Mouse (Mus musculus) erythroblast, embryonic 14.5 days (primary cell): Measurements from ENCODE around the gene Arl15.

Experiments
- GATA1 ChIP-seq: IDR thresholded peaks from 2 replicates; pipeline ENCODE4 v1.6.1; 2012; ENCODE audit warnings: low read length, inconsistent platforms, mixed read lengths
- TAL1 ChIP-seq: IDR thresholded peaks from 3 replicates; pipeline ENCODE4 v1.6.1; 2012; ENCODE audit warnings: low read length, inconsistent platforms, mixed read lengths

DNA sequence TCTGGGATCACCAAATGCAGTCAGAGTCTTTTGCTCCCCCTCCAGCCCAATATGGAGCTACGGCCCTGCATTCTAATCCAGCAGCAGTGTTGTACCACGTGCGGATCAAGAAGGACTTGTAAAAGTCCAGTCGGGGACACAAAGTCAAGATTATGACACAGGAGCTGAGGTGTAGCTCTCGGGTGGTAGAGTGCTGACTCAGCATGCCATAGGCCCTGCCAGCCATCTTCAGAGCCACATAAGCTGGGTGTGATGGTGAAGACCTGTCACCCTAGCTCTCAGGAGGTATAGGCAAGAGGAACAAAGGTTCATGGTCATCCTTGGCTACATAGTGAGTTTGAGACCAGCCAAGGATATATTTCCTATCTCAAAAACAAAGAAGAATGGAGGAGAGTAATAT is 377.2 kb downstream of the Arl15 start:
- TF ChIP-seq GATA1 (no peak), TAL1 (no peak)
